Mouse (Mus musculus): Measurements from ENCODE around the gene Metrn. TPM values are rescaled to one million over a fixed set of nuclear protein-coding genes. Genes with fewer than 3 reads are reported as not detected.

The Metrn gene
- polyA plus RNA-seq, 1 experiment = 29.6 TPM

DNA sequence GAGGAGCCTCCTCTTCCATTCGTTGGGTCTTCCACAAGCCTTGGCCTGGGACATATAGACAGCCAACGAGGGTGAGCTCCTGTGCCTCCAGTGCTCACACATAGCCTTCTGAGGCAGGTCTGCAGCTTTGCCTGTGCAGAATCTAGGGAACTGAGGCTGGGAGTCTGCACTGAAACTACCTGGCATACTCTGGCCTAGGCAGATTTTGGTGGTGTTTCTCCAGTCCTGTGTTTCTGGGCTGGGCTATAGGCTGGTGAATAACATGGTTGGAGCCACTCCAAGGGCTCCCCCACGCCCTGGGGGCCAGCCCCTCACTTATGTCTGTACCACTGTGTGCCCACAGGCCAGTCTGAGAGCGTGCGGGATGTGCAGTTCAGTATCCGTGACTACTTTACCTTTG is 28.4 kb upstream of the Metrn start:
- Histone ChIP-seq H3K9ac (ENCODE audit: low read depth, poor library complexity, severe bottlenecking) (no peak overlapping the region), H3K4me1 (ENCODE audit: control insufficient read depth, insufficient read depth, low read length) (no peaks in the 10 kb centered on the region), H3K4me3 (ENCODE audit: low read depth, low read length) (no peak overlapping the region)

DNA sequence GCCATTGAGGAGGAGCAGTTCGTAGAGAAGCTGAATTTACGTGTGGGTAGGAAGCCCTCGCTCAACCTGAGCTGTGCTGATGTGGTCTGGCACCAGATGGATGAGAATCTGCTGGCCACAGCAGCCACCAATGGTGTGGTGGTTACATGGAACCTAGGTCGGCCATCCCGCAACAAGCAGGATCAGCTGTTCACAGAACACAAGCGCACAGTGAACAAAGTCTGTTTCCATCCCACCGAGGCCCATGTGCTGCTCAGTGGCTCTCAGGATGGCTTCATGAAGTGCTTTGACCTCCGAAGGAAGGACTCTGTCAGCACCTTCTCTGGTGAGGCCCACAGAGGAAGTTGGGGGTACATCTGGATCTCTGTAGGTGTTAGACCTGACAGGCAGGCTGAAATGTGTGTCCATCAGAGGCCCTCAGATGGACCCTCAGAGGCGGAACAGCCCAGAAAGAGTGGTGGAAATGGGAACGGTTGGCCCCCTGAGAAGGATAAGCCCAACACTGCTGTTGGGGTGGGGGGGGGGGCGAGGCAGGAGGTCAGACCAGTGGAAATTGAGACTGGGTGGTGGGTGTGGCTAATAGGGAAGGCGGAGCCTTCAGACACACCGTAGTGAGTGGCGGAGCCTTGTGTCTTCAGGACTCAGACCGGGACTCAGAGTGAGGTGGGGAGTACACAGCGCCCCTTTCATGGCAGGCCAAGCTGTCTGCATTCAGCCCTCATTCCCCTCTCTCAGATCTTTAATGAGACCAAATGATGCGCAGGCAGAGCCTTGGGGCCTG is 27.6 kb upstream of the Metrn start:
- no peaks in the 10 kb centered on the region for H3K4me1 ChIP-seq (ENCODE audit: control insufficient read depth, insufficient read depth, low read length)
- no peak for TF ChIP-seq CTCF (IDR thresholded peaks at IDR 0.05; ENCODE audit: low read depth, low read length)

More for the DNA sequence above, 28.4 kb upstream of the Metrn start:
- no peak for TF ChIP-seq CTCF (IDR thresholded peaks at IDR 0.05; ENCODE audit: low read depth, low read length)
- TF ChIP-seq POLR2A (IDR thresholded peaks at IDR 0.05; ENCODE audit: insufficient read depth, low read length) = no peak
- TF ChIP-seq EP300 (IDR thresholded peaks at IDR 0.05; ENCODE audit: insufficient read depth, low read depth, low read length) = no peak
- no peaks in the 10 kb centered on the region for H3K27me3 ChIP-seq (ENCODE audit: control insufficient read depth, insufficient read depth, low read length, poor library complexity, severe bottlenecking)
- no peaks in the 10 kb centered on the region for H3K9me3 ChIP-seq (replicated peaks; ENCODE audit: control insufficient read depth, insufficient read depth, low read length, poor library complexity, severe bottlenecking)
- H3K27ac ChIP-seq (ENCODE audit: insufficient read depth, low read length) = no peak overlapping the region
- H3K36me3 ChIP-seq (ENCODE audit: control insufficient read depth, insufficient read depth, low read length, poor library complexity, severe bottlenecking) = peaks cover 4% of the 10 kb centered on the region

DNA sequence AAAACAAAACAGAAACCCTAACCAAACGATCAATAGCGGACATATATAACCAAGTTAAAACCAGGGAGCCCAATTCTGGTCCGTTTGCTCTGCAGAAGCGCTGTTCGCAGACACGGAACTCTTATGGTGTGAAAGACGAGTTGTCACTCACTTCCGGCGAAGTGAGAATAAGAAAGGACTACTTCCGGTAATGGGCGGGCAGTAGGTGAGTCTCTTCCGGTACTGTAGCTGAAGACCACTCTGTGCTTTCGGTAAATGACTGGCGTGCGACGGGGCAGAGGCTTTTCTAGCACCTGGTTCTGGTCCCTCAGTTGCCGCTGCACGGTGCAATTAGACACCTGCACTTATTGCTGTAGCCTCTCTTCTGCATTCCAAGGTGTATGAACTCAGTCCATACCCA is 26.5 kb upstream of the Metrn start, which contains the start of gene Wdr24:
Gene Wdr24 (plus strand): TSS at position 176 of the 400 bp plus-strand sequence.
- Histone ChIP-seq H3K27ac (ENCODE audit: insufficient read depth, low read length) (no peak within 1 kb of the TSS), H3K4me3 (ENCODE audit: low read depth, low read length) (peak within 1 kb of the TSS; percentile 93), H3K36me3 (ENCODE audit: control insufficient read depth, insufficient read depth, low read length, poor library complexity, severe bottlenecking) (no peaks in the 10 kb centered on the region; the same call in 1 of the 2 replicates), H3K9ac (ENCODE audit: low read depth, poor library complexity, severe bottlenecking) (peak within 1 kb of the TSS; percentile 60), H3K27me3 (ENCODE audit: control insufficient read depth, insufficient read depth, low read length, poor library complexity, severe bottlenecking) (no peaks in the 10 kb centered on the region), H3K4me1 (ENCODE audit: control insufficient read depth, insufficient read depth, low read length) (no peaks in the 10 kb centered on the region), H3K9me3 (replicated peaks; ENCODE audit: control insufficient read depth, insufficient read depth, low read length, poor library complexity, severe bottlenecking) (no peaks in the 10 kb centered on the region)
- TF ChIP-seq EP300 (IDR thresholded peaks at IDR 0.05; ENCODE audit: insufficient read depth, low read depth, low read length) (no peak), POLR2A (IDR thresholded peaks at IDR 0.05; ENCODE audit: insufficient read depth, low read length) (no peak), CTCF (IDR thresholded peaks at IDR 0.05; ENCODE audit: low read depth, low read length) (no peak)

More for the DNA sequence above, 27.6 kb upstream of the Metrn start:
- H3K36me3 ChIP-seq (ENCODE audit: control insufficient read depth, insufficient read depth, low read length, poor library complexity, severe bottlenecking) = no peaks in the 10 kb centered on the region; the same call in 1 of the 2 replicates
- H3K9ac ChIP-seq (ENCODE audit: low read depth, poor library complexity, severe bottlenecking) = 0 out of 2 replicates have a peak overlapping the region, but pooled peaks have one; percentile 60
- peak overlapping the region; percentile 93 for H3K4me3 ChIP-seq (ENCODE audit: low read depth, low read length)
- H3K27me3 ChIP-seq (ENCODE audit: control insufficient read depth, insufficient read depth, low read length, poor library complexity, severe bottlenecking) = no peaks in the 10 kb centered on the region
- no peaks in the 10 kb centered on the region for H3K9me3 ChIP-seq (replicated peaks; ENCODE audit: control insufficient read depth, insufficient read depth, low read length, poor library complexity, severe bottlenecking)
- H3K27ac ChIP-seq (ENCODE audit: insufficient read depth, low read length) = no peak overlapping the region

DNA sequence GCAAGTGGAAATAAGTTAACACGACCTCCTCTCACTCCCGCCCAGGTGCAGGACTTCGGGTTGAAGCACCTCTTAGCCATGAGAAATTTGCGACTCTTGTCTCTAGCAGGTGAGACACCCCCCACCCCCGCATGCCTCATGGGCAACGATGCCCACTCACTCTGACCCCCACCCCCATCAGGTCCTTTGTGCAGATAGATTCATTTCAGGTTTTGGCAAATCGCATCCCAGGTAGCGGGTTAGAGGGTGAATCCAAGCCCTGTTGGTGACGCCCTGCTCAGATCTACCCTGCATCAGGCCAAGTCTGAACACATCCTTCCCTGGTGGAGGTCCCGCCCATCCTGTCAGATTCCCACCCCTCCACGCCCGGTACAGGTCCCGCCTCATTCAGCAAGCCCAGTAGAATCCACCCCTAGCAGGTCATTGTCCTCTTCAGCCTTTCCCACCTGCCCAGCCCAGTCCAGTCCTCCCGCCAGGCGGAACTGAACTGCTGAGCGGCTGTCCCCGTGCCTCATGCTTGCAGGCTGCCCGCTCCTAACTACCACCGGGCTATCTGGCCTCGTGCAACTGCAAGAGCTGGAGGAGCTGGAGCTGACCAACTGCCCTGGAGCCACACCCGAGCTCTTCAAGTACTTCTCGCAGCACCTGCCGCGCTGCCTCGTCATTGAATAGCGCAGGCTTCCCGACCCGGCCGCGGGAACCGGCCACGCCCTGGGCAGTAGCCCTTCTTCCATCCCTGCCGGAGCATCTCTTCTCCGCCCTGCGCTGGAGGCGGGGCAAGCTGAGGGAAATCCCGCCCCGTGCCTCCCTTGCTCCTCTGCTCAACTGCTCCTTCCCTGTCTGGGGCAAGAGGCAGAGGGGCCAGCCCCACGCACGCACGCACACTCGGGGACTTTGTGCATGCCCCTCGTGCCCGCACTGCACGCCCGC is 22.2 kb upstream of the Metrn start:
- H3K4me1 ChIP-seq (ENCODE audit: control insufficient read depth, insufficient read depth, low read length) = no peaks in the 10 kb centered on the region
- no peaks in the 10 kb centered on the region for H3K9me3 ChIP-seq (replicated peaks; ENCODE audit: control insufficient read depth, insufficient read depth, low read length, poor library complexity, severe bottlenecking)
- H3K36me3 ChIP-seq (ENCODE audit: control insufficient read depth, insufficient read depth, low read length, poor library complexity, severe bottlenecking) = no peaks in the 10 kb centered on the region
- TF ChIP-seq EP300 (IDR thresholded peaks at IDR 0.05; ENCODE audit: insufficient read depth, low read depth, low read length) (no peak), CTCF (IDR thresholded peaks at IDR 0.05; ENCODE audit: low read depth, low read length) (no peak), POLR2A (IDR thresholded peaks at IDR 0.05; ENCODE audit: insufficient read depth, low read length) (peak; percentile 12)
- H3K27ac ChIP-seq (ENCODE audit: insufficient read depth, low read length) = no peak overlapping the region
- peak overlapping the region; percentile 59 for H3K4me3 ChIP-seq (ENCODE audit: low read depth, low read length)
- H3K9ac ChIP-seq (ENCODE audit: low read depth, poor library complexity, severe bottlenecking) = peak overlapping the region; percentile 42; the same call in 1 of the 2 replicates
- no peaks in the 10 kb centered on the region for H3K27me3 ChIP-seq (ENCODE audit: control insufficient read depth, insufficient read depth, low read length, poor library complexity, severe bottlenecking)

DNA sequence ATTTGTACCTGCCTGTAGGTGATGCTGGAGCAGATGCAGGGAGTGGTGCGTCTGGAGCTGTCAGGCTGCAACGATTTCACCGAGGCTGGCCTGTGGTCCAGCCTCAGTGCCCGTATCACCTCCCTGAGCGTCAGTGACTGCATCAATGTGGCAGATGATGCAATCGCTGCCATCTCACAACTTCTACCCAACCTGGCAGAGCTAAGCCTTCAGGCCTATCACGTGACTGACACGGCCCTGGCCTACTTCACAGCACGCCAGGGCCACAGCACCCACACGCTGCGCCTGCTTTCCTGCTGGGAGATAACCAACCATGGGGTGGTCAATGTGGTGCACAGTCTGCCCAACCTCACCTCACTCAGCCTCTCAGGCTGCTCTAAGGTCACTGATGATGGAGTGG is 20.7 kb upstream of the Metrn start:
- no peak overlapping the region for H3K27ac ChIP-seq (ENCODE audit: insufficient read depth, low read length)
- H3K36me3 ChIP-seq (ENCODE audit: control insufficient read depth, insufficient read depth, low read length, poor library complexity, severe bottlenecking) = no peaks in the 10 kb centered on the region
- no peak overlapping the region for H3K9ac ChIP-seq (ENCODE audit: low read depth, poor library complexity, severe bottlenecking)
- H3K9me3 ChIP-seq (replicated peaks; ENCODE audit: control insufficient read depth, insufficient read depth, low read length, poor library complexity, severe bottlenecking) = no peaks in the 10 kb centered on the region
- no peak overlapping the region for H3K4me3 ChIP-seq (ENCODE audit: low read depth, low read length)
- TF ChIP-seq EP300 (IDR thresholded peaks at IDR 0.05; ENCODE audit: insufficient read depth, low read depth, low read length) (no peak), POLR2A (IDR thresholded peaks at IDR 0.05; ENCODE audit: insufficient read depth, low read length) (no peak), CTCF (IDR thresholded peaks at IDR 0.05; ENCODE audit: low read depth, low read length) (no peak)
- no peaks in the 10 kb centered on the region for H3K4me1 ChIP-seq (ENCODE audit: control insufficient read depth, insufficient read depth, low read length)
- no peaks in the 10 kb centered on the region for H3K27me3 ChIP-seq (ENCODE audit: control insufficient read depth, insufficient read depth, low read length, poor library complexity, severe bottlenecking)

All from ES-Bruce4 (cell line).